Mouse (Mus musculus) testis, adult 2 months (tissue): ENCODE measurements around the gene Dpp6. TPM values are rescaled to one million over a fixed set of nuclear protein-coding genes. Genes with fewer than 3 reads are reported as not detected.

Experiments used
- H3K27ac ChIP-seq: fragments of 200-500 bp; 2 replicates; pipeline ENCODE4 v1.5.1; 2012; ENCODE audit warnings: low read depth, low read length; ENCODE audit not compliant: control insufficient read depth, insufficient read depth
- H3K27me3 ChIP-seq: fragments of 200-500 bp; 2 replicates; pipeline ENCODE4 v1.6.1; 2012; ENCODE audit warnings: mild to moderate bottlenecking, low read length, moderate library complexity; ENCODE audit not compliant: control insufficient read depth, insufficient read depth
- H3K36me3 ChIP-seq: fragments of 200-500 bp; 2 replicates; pipeline ENCODE4 v1.6.1; 2012; ENCODE audit warnings: mild to moderate bottlenecking, low read length; ENCODE audit not compliant: control insufficient read depth, insufficient read depth
- H3K4me1 ChIP-seq: fragments of 200-500 bp; 2 replicates; pipeline ENCODE4 v1.6.1; 2012; ENCODE audit warnings: low read length; ENCODE audit not compliant: control insufficient read depth, insufficient read depth
- H3K4me3 ChIP-seq: fragments of 200-500 bp; 2 replicates; pipeline ENCODE4 v1.5.1; 2012; ENCODE audit warnings: low read depth, mild to moderate bottlenecking, low read length, moderate library complexity, mixed read lengths; ENCODE audit not compliant: control insufficient read depth
- CTCF ChIP-seq: fragments of 200-500 bp; IDR thresholded peaks from 2 replicates; pipeline ENCODE4 v1.5.1; 2012; ENCODE audit warnings: low read depth, mild to moderate bottlenecking, inconsistent platforms, low read length, moderate library complexity; ENCODE audit not compliant: control insufficient read depth, insufficient read depth, insufficient replicate concordance
- POLR2A ChIP-seq: fragments of 200-500 bp; IDR thresholded peaks from 2 replicates; pipeline ENCODE4 v1.6.1; 2012; ENCODE audit warnings: low read depth, mild to moderate bottlenecking, inconsistent platforms, low read length, moderate library complexity; ENCODE audit not compliant: control insufficient read depth
- polyA plus RNA-seq: library from polyadenylated mRNA; depleted of rRNA; stranded (reverse); fragments of >200 nt; gene quantifications from 2 replicates; pipeline ENCODE4 v1.2.3, GENCODE M21; 2012

Dpp6 gene
- polyA plus RNA-seq, 1 experiment, result 8.3 TPM

- Histone ChIP-seq H3K4me3 (no peak overlapping the region), H3K36me3 (no peaks in the 10 kb centered on the region), H3K27me3 (no peaks in the 10 kb centered on the region), H3K27ac (no peak overlapping the region), H3K4me1 (no peaks in the 10 kb centered on the region)
- no peak for TF ChIP-seq CTCF
- no peak for TF ChIP-seq POLR2A
Observed at GRCm38 (mm10) chr5:27339196-27340030, 522.4 kb downstream of the Dpp6 start.

GRCm38 (mm10) chr5:27342276-27342675, 525.3 kb downstream of the Dpp6 start:
- TF ChIP-seq CTCF (no peak), POLR2A (no peak)
- H3K27ac ChIP-seq, result no peak overlapping the region
- no peaks in the 10 kb centered on the region for H3K27me3 ChIP-seq
- no peaks in the 10 kb centered on the region for H3K36me3 ChIP-seq
- no peak overlapping the region for H3K4me3 ChIP-seq
- no peaks in the 10 kb centered on the region for H3K4me1 ChIP-seq

GRCm38 (mm10) chr5:27343626-27344025, 526.6 kb downstream of the Dpp6 start:
- H3K27me3 ChIP-seq, result no peaks in the 10 kb centered on the region
- no peaks in the 10 kb centered on the region for H3K36me3 ChIP-seq
- no peak overlapping the region for H3K4me3 ChIP-seq
- no peaks in the 10 kb centered on the region for H3K4me1 ChIP-seq
- no peak for TF ChIP-seq POLR2A
- no peak for TF ChIP-seq CTCF
- H3K27ac ChIP-seq, result no peak overlapping the region

GRCm38 (mm10) chr5:27348181-27349095, 531.4 kb downstream of the Dpp6 start:
- Histone ChIP-seq H3K36me3 (no peaks in the 10 kb centered on the region), H3K4me1 (no peaks in the 10 kb centered on the region), H3K4me3 (no peak overlapping the region), H3K27me3 (no peaks in the 10 kb centered on the region), H3K27ac (0 out of 2 replicates have a peak overlapping the region, but pooled peaks have one; percentile 13)
- TF ChIP-seq CTCF (no peak), POLR2A (no peak)

- H3K4me1 ChIP-seq, result no peaks in the 10 kb centered on the region
- no peak for TF ChIP-seq POLR2A
- TF ChIP-seq CTCF, result no peak
- no peaks in the 10 kb centered on the region for H3K36me3 ChIP-seq
- H3K4me3 ChIP-seq, result no peak overlapping the region
- H3K27me3 ChIP-seq, result no peaks in the 10 kb centered on the region
- H3K27ac ChIP-seq, result no peak overlapping the region
Observed at GRCm38 (mm10) chr5:27357630-27358029, 540.6 kb downstream of the Dpp6 start.

- no peaks in the 10 kb centered on the region for H3K36me3 ChIP-seq
- no peaks in the 10 kb centered on the region for H3K27me3 ChIP-seq
- no peak overlapping the region for H3K27ac ChIP-seq
- H3K4me3 ChIP-seq, result no peak overlapping the region
- TF ChIP-seq CTCF, result no peak
- no peak for TF ChIP-seq POLR2A
- no peaks in the 10 kb centered on the region for H3K4me1 ChIP-seq
Observed at GRCm38 (mm10) chr5:27365946-27366345, 548.9 kb downstream of the Dpp6 start.

GRCm38 (mm10) chr5:27370814-27371213, 553.8 kb downstream of the Dpp6 start:
- no peaks in the 10 kb centered on the region for H3K27me3 ChIP-seq
- no peaks in the 10 kb centered on the region for H3K36me3 ChIP-seq
- TF ChIP-seq POLR2A (no peak), CTCF (no peak)
- H3K27ac ChIP-seq, result no peak overlapping the region
- no peak overlapping the region for H3K4me3 ChIP-seq
- no peaks in the 10 kb centered on the region for H3K4me1 ChIP-seq
